Mouse (Mus musculus) B cell, adult 2 months (primary cell): ENCODE measurements around the gene Taf6.
A peak's percentile ranks its signal among the peaks of the same experiment; 100 is the strongest.

Experiments used
- DNase-seq, 2 experiments: peaks; one replicate each; pipeline ENCODE4 v3.0.0; 2022

Gene Taf6

DNA sequence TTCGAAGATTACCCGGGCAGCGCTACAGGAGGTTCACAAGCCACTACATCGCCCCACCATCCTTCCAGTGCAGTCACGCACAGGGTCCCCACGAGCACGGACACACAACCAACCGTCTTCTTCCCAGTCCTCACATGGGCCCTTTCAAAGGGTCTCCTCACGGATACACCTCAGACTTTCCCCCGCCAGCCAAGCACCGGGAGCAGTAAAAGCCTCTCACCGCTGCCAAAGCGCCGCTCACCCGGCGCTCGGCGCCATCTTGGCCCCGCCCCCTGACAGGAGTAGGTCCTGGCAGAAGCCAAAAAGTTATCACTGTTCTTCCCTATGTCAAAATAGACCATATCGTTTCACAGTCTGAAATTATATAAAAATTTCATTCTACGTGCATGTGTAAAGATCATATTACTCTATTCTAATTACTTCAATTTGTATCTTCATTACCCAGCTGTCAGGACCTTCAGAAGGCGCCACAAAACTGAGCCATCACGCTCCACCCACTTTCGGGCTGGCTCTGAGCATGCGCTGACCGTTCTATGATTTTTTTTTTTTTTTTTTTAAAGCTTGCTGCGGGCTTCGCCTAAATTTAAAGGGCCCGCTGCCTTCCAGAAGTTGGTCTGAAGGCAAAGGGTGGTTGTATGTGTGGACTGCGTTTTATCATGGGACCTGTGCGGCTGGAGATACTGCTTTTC is at the start of gene Taf6, which contains the start of gene Cnpy4:
TSS of gene Taf6 (minus strand) at position 502 of the 689 bp plus-strand sequence.
TSS of gene Cnpy4 (plus strand) at position 536 of the 689 bp plus-strand sequence.
- peak; percentile 86 for DNase-seq

DNA sequence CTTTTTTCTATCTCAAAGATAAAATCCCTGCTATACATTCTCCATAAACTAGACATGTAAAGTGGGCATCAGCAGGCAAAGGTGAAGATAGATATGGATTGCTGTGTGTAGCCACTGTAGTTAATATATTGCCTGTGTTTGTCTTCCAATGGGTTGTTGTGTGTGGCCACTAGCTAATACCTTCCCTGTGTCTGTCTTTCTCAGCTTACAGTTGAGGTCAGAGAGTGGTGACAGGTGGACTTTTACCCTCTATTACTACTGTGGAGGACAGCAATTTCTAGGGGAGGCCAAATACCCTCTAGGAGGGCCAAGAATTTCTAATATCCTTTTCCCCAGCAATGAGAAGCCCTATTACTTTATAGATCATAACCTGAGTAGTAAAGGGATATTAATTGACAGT is 47.0 kb upstream of the Taf6 start:
- DNase-seq = no peak

- no peak for DNase-seq
Measured at GRCm38 (mm10) chr5:138233778-138234177, 46.5 kb upstream of the Taf6 start.

DNA sequence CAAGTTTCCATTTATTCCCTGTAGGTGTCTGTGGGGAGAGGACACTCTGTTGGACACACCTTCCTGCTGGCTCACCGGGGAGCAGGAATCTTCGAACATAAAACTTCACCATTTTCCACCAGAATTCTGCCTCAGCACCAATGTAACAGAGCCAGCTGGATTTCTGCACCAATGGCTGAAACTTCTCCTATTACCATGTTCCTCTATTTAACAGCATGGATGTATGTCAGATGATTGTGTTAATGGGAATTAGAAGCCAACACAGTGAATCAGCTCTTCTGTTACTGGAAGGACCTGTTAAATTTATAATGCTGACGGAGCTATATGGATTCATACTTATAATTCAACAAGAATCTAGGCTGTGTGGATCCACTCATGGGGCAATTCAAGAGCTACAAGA is 42.3 kb upstream of the Taf6 start:
- DNase-seq = no peak

DNA sequence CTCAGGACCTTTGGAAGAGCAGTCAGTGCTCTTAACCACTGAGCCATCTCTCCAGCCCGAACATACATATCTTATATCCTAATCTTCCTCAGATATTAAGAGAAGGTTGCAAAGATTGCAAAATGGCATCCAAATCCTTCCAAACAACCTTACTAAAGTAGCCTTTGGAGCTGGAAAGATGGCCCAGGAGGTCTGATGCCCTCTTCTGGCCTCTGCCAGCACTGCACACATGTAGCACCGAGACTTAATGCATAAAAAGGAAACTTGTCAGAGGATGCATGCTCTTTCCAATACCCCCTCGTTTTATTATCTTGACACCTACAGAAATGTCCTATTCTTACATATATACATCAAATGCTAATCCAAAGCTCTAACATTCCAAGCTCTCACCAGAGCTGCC is 40.8 kb upstream of the Taf6 start:
- DNase-seq = peak; percentile 65 to 70

GRCm38 (mm10) chr5:138227367-138227766 is 40.1 kb upstream of the Taf6 start:
- DNase-seq = peak in 1 of 2 experiments; percentile 14

GRCm38 (mm10) chr5:138226491-138226890 is 39.2 kb upstream of the Taf6 start:
- no peak for DNase-seq

DNA sequence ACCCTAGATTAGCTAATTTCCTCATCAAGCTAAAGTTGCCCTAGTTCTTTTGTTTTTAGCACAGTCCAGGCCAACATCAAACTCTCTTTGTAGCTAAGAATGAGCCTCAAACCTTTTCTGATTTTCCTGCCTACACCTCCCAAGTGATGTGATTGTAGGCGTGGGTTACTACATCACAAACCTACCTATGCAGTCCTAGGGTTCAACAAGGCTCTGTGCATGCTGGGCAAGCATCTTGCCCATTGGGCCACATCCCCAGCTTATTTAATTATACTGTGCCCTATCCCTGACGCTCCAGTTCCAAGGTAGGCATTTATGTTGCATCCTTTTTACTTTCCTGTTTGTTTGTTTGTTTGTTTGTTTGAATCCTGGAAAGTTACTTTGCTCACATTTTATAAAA is 38.4 kb upstream of the Taf6 start, which contains the start of gene Nxpe5:
TSS of gene Nxpe5 (plus strand) at position 199 of the 400 bp plus-strand sequence.
- no peak for DNase-seq

DNA sequence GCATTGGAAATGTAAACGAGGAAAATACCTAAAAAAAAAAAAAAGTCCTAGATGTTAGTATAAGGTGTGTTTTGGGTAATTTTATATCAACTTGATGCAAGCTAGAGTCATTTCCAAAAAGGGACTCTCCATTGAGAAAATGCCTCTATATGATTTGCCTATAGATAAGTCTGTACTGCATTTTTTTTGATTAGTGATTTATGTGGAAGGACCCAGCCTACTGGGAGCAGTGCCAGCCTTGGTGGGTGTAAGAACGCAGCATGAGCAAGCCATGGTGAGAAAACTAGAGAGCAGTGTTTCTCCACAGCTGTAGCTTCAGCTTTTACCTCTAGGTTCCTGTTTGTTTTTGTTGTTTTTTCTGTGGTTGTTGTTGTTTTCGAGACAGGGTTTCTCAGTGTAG is 36.0 kb upstream of the Taf6 start:
- DNase-seq = no peak

DNA sequence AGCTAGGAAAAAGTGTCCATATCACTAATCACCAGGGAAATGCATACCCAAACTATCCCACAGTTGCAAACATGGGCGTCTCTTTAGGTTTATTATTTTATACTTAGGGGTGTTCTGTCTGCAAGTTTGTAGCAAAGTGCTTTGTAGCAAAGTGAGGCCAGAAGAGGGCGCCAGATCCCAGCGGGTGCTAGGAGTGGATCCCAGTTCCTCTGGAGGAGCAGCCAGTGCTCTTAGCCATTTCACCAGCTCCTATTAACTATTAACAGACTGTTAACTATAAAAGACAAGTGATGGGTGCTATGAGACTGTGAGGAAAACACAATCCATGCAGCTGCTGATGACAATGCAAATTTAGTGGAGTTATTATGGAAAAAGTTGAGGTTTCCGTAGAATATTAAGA is 34.9 kb upstream of the Taf6 start:
- peak; percentile 85 to 87 for DNase-seq

DNA sequence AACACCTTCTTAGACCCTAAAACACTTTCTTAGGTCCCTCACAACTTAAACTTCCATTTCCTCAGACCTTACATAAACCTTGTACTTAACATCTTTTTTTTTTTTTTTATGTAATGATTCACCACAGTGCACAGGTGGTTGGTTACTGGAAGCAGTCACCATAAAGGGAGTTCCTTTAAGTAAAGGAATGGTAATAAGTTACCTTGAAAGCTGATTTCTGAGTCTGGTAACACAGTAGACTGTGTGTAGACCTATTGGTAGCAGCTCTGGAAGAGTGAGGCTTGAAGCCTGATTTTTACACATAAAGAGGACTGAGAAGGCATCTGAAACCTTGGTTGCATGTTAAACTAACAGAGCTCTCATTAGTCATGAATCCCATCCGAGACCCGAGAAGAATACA is 32.6 kb upstream of the Taf6 start:
- no peak for DNase-seq

- DNase-seq = peak; percentile 28 to 48
Measured at GRCm38 (mm10) chr5:138216632-138217031, 29.4 kb upstream of the Taf6 start.

DNA sequence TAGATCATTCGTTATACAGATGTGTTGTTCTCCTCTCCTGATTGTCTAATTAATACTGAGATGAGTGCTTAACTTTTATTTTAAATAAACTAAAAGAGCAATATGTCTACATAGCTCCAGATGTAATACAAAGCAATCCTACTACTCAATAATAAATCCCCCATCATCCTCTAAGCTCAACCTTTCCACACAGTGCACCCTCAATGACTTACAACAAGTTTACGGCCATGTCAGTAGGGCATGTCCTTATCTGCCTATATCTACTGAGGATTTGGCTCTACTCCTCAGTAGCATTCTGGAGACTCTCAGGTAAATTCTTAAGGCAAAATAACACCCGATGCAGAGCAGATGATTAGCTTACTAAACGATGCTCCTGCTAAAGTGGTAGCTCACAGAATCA is 20.6 kb upstream of the Taf6 start:
- DNase-seq = no peak

DNA sequence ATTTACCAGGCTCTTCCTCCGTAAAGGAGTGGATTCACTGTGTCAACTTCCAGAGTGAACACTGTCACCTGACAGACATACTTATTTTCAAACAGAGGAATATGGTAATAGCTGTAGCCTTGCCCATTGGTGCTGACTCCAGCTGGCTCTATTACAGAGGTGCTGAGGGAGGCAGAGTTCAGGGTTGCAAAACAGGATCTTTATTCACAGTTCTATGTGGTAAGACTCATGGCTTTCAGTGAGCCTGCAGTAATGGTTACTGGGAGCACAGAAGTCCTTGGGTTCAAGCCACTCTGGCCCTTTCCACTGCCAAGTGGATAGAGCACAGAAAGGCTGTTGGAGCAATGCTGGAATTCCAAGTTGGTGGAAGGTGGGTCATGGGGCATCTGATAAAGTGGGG is 20.0 kb upstream of the Taf6 start:
- DNase-seq = no peak

DNA sequence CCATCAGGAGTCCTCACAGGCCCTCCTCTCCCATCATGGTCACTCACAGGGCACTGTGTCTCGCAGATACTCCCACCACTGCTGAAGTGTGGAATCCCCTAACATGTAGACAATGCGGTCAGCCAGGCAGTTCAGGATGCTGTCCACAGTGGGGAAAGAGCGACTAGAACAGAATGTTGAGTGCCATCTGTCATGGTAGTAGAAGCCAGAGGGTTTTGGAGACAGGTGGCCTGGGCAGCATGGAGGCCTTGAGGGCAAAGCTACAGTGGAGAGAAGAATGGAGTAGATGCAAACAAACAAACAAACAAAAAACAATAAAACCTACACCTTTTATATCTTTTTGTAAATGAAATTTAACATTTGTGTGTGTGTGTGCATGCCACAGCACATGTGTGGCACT is 14.8 kb upstream of the Taf6 start:
- DNase-seq = no peak

DNA sequence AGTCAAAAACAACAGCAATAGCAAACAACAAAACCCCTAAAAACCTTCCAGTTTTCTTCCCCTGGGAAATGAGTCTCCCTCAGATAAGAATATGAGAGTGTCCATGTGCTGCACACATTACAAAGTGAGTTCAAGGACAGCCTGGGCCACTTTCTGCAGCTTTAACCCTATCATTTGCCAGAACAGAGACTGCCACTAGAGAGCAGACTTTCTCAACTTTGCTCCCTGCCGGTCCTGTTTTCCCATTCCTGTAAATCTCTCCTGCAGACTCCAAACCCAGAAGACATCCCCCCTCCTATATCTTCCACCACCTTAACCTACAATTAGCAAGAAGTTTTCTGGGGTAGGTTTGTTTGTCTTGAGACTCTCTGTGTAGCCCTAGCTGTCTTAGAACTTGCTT is 12.3 kb upstream of the Taf6 start:
- DNase-seq = no peak

DNA sequence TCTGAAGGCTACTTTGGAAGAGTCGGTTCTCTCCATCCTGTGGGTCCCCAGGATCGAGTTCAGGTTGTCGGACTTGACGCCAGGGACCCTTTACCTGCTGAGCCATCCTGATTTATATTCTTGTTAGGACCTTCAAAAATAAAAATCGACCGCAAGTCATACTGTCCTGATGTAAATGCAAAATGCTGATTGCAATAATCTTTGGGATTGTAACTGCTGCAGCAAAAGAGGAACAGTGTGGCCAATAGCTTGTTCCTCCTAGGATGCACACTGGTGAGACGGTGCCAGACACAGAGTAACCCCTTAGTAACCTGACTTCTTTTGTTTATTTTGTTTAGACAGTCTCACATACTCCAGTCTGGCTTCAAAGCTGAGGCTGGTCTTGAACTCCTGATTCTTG is 8.2 kb upstream of the Taf6 start:
- DNase-seq = no peak

DNA sequence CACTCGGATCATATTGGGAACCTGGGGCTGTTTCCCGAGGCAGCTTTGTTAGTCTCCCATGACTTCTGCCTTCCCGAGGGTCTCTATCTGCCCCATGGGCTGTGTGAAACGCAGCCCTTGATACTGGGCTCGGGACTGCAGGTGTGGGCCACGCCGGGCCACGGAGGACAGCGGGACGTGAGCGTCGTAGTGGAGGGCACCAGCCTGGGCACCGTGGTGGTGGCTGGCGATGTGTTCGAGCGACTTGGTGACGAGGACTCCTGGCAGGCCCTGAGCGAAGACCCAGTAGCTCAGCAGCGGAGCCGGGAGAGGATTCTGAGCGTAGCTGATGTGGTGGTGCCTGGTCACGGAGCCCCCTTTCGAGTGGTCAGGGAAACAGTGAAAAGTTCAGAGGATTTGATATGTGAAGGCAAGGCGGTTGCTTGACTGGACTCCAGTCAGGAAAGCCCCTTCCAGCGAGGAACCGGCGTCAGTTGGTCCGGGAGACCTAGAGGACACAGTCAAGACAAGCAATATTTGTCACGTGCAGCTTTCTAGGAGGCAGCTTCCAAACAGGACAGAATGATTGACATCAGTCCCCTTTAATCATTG is 7.6 kb upstream of the Taf6 start:
- DNase-seq = peak in 1 of 2 experiments; percentile 17

DNA sequence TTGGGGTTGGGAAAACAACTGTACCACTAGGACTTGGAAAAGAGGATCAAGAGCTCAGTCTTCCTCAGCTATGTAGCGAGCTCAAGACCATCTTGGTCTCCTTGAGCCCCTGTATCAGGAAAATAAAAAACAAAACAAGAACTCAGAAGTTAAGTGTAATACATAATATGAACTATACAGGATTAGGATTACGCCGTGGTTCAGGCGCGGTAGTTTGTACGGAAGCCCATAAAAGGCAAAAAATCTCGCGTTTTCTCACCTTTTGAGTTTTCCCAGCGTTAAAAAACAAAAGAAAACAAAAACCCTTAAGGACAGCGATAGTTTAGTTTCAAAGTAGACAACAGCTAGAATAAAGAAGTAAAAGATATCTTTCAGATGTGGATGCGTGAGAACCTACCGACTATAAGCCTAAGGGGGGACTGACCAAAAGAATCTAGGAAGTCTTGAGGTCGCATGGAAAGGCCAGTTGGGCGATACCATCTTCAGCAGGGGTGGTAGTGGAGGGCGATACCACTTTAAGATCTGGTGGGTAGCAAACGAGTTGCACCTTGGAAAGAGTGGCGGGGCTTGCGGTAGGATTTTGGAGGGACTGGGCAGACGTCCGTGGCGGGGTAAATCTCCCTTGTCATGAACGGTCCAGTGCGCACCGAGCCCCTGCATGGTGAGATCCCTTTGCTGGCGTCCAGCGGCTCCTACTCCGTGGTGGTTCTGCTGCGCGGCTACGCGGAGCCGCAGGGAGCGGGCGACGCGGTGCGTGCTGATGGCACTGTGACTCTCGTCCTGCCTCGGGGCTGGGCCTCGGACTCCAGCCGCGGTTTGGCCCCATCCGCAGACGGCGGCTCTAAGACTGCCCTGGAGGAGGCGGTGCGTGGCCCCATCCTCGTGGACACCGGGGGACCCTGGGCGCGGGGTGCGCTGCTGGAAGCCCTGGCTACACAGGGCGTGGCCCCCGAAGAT is 6.8 kb upstream of the Taf6 start, which contains the start of gene Mblac1:
TSS of gene Mblac1 (plus strand) at position 544 of the 957 bp plus-strand sequence.
- DNase-seq = peak; percentile 79

GRCm38 (mm10) chr5:138187661-138188306 is 533 bp upstream of the Taf6 start:
- DNase-seq = peak; percentile 72 to 74

GRCm38 (mm10) chr5:138173217-138173616 is 14.0 kb downstream of the Taf6 start:
- DNase-seq = no peak

DNA sequence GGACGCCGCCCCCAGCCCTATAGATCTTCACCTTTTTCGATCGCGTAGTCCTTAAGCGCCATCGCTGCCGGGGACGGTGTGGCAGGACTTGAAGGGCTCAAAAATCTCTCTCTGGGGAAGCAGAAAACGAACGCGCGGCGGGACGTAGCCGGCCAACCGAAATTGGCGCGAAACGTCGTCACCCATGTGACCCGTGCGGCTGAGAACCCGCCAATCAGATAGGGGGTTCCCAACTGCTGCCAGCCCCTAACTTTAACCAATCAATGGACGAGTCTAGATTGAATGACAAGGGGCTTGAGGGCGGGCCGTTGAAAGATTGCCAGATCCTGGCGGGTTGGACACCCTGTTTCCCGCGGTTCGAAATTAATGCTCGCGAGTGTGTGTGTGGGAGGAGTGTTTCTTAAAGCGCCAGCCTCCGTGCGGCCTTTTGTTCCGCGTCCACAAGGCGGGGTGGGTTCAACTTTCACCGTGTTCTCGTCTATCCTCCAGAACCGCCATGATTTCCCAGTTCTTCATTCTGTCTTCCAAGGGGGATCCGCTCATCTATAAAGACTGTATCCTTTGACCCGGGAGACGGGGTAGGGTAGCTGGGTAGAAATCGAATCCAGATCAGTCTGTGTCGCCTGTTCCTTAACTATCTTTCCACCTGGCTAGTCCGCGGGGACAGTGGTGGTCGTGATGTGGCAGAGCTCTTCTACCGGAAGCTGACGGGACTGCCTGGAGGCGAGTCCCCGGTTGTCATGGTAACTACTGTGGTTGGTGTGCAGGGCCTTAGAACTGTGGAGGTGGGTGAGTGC is 15.4 kb downstream of the Taf6 start, which contains the start of the genes Ap4m1 and Mcm7:
TSS of gene Ap4m1 (plus strand) at position 308 of the 797 bp plus-strand sequence.
TSS of gene Mcm7 (minus strand) at position 728 of the 797 bp plus-strand sequence.
- peak; percentile 90 to 93 for DNase-seq
